Mouse (Mus musculus) midbrain, embryonic 11.5 days (tissue): Measurements from ENCODE around the gene Prkar1b. TPM values are rescaled to one million over a fixed set of nuclear protein-coding genes. Genes with fewer than 3 reads are reported as not detected.

Source experiments
- ATAC-seq: fragments of 200-750 bp; cut with Nextera tagmentation; 2 replicates; pipeline ENCODE4 v1.8.0; 2017; ENCODE audit warnings: moderate TSS enrichment, moderate library complexity; ENCODE audit not compliant: low FRiP score
- DNase-seq: peaks from one replicate; pipeline ENCODE4 v3.0.0; 2015; ENCODE audit warnings: low spot score; ENCODE audit errors: missing footprints
- H3K27ac ChIP-seq: fragments of 300-500 bp; sonication (generic); 2 replicates; pipeline ENCODE4 v1.5.1; 2014; ENCODE audit warnings: low read depth, low read length
- H3K27me3 ChIP-seq: fragments of 300-500 bp; sonication (generic); 2 replicates; pipeline ENCODE4 v1.6.1; 2014; ENCODE audit warnings: mild to moderate bottlenecking, low read length, moderate library complexity, mixed read lengths; ENCODE audit not compliant: control insufficient read depth, insufficient read depth
- H3K36me3 ChIP-seq: fragments of 300-500 bp; sonication (generic); 2 replicates; pipeline ENCODE4 v1.6.1; 2014; ENCODE audit warnings: mild to moderate bottlenecking, low read length, moderate library complexity, mixed read lengths; ENCODE audit not compliant: control insufficient read depth, insufficient read depth
- H3K4me1 ChIP-seq: fragments of 300-500 bp; sonication (generic); 2 replicates; pipeline ENCODE4 v1.6.1; 2014; ENCODE audit warnings: low read length; ENCODE audit not compliant: control insufficient read depth, insufficient read depth
- H3K4me2 ChIP-seq: fragments of 300-500 bp; sonication (generic); 2 replicates; pipeline ENCODE4 v1.6.1; 2014; ENCODE audit warnings: mild to moderate bottlenecking, moderate library complexity
- H3K4me3 ChIP-seq: fragments of 300-500 bp; sonication (generic); 2 replicates; pipeline ENCODE4 v1.5.1; 2014; ENCODE audit warnings: low read depth, low read length
- H3K9ac ChIP-seq: fragments of 300-500 bp; sonication (generic); 2 replicates; pipeline ENCODE4 v1.6.1; 2014; ENCODE audit warnings: low read length
- H3K9me3 ChIP-seq: fragments of 300-500 bp; sonication (generic); 2 replicates; pipeline ENCODE4 v1.6.1; 2016; ENCODE audit warnings: low read length; ENCODE audit not compliant: control insufficient read depth
- WGBS: fragments of 180-500 bp; shearing (Covaris S2); extraction: QIAGEN DNeasy Blood & Tissue Kit; methylation state at CpG from one replicate; pipeline ENCODE4 v1.1.7; 2014; 5-methylcytosine and 5-hydroxymethylcytosine counted together
- polyA plus RNA-seq: library from polyadenylated mRNA; unstranded; fragments of >200 nt; fragmentation: Nextera tagmentation; extraction: Ambion mirVana; gene quantifications from 2 replicates; pipeline ENCODE4 v1.2.1, GENCODE M21; 2014

Gene Prkar1b
- polyA plus RNA-seq, 1 experiment from 2014 or later = 20.2 TPM

GRCm38 (mm10) chr5:139138926-139139472 is 10.8 kb downstream of the Prkar1b start:
- H3K27me3 ChIP-seq = no peaks in the 10 kb centered on the region
- no peaks in the 10 kb centered on the region for H3K4me1 ChIP-seq
- H3K9me3 ChIP-seq = no peaks in the 10 kb centered on the region
- no peak overlapping the region for H3K4me2 ChIP-seq
- no peak overlapping the region for H3K9ac ChIP-seq
- no peaks in the 10 kb centered on the region for H3K36me3 ChIP-seq
- WGBS = 89% methylated on average over 8 of the region's 8 CpGs
- no peak overlapping the region for H3K4me3 ChIP-seq
- DNase-seq = no peak
- no peak for ATAC-seq
- no peak overlapping the region for H3K27ac ChIP-seq

- ATAC-seq = no peak
Observed at GRCm38 (mm10) chr5:139138261-139138925, 11.4 kb downstream of the Prkar1b start.

GRCm38 (mm10) chr5:139137176-139137575 is 12.6 kb downstream of the Prkar1b start:
- no peaks in the 10 kb centered on the region for H3K4me1 ChIP-seq
- no peak for ATAC-seq
- no peaks in the 10 kb centered on the region for H3K9me3 ChIP-seq
- no peak overlapping the region for H3K27ac ChIP-seq
- H3K36me3 ChIP-seq = no peaks in the 10 kb centered on the region
- no peak for DNase-seq
- no peak overlapping the region for H3K4me3 ChIP-seq
- no peak overlapping the region for H3K9ac ChIP-seq
- no peaks in the 10 kb centered on the region for H3K27me3 ChIP-seq
- H3K4me2 ChIP-seq = no peak overlapping the region
- 86% methylated on average over 6 of the region's 6 CpGs for WGBS

More at GRCm38 (mm10) chr5:139138261-139138925, 11.4 kb downstream of the Prkar1b start:
- H3K4me3 ChIP-seq = no peak overlapping the region
- DNase-seq = no peak
- H3K36me3 ChIP-seq = no peaks in the 10 kb centered on the region
- no peak overlapping the region for H3K4me2 ChIP-seq
- H3K4me1 ChIP-seq = no peaks in the 10 kb centered on the region
- no peak overlapping the region for H3K27ac ChIP-seq
- no peak overlapping the region for H3K9ac ChIP-seq
- 80% methylated on average over 12 of the region's 12 CpGs for WGBS
- H3K27me3 ChIP-seq = no peaks in the 10 kb centered on the region
- no peaks in the 10 kb centered on the region for H3K9me3 ChIP-seq

GRCm38 (mm10) chr5:139136341-139136740 is 13.5 kb downstream of the Prkar1b start:
- no peaks in the 10 kb centered on the region for H3K27me3 ChIP-seq
- no peak overlapping the region for H3K4me3 ChIP-seq
- 68% methylated on average over 1 of the region's 1 CpGs for WGBS
- no peak overlapping the region for H3K4me2 ChIP-seq
- DNase-seq = no peak
- no peak overlapping the region for H3K27ac ChIP-seq
- H3K4me1 ChIP-seq = no peaks in the 10 kb centered on the region
- no peaks in the 10 kb centered on the region for H3K36me3 ChIP-seq
- ATAC-seq = no peak
- no peaks in the 10 kb centered on the region for H3K9me3 ChIP-seq
- no peak overlapping the region for H3K9ac ChIP-seq

GRCm38 (mm10) chr5:139134501-139134900 is 15.3 kb downstream of the Prkar1b start:
- H3K27ac ChIP-seq = no peak overlapping the region
- no peaks in the 10 kb centered on the region for H3K36me3 ChIP-seq
- DNase-seq = no peak
- no peaks in the 10 kb centered on the region for H3K9me3 ChIP-seq
- WGBS = 83% methylated on average over 8 of the region's 8 CpGs
- peaks cover 4% of the 10 kb centered on the region; the same call in 1 of the 2 replicates for H3K27me3 ChIP-seq
- no peak overlapping the region for H3K4me2 ChIP-seq
- no peak for ATAC-seq
- no peak overlapping the region for H3K9ac ChIP-seq
- H3K4me3 ChIP-seq = no peak overlapping the region
- no peaks in the 10 kb centered on the region for H3K4me1 ChIP-seq

- peaks cover 4% of the 10 kb centered on the region; the same call in 1 of the 2 replicates for H3K27me3 ChIP-seq
- H3K36me3 ChIP-seq = no peaks in the 10 kb centered on the region
- no peak overlapping the region for H3K27ac ChIP-seq
- DNase-seq (no peak), ATAC-seq (no peak)
- H3K4me2 ChIP-seq = no peak overlapping the region
- WGBS = 70% methylated on average over 5 of the region's 5 CpGs
- no peaks in the 10 kb centered on the region for H3K4me1 ChIP-seq
- no peaks in the 10 kb centered on the region for H3K9me3 ChIP-seq
- H3K4me3 ChIP-seq = no peak overlapping the region
- no peak overlapping the region for H3K9ac ChIP-seq
Observed at GRCm38 (mm10) chr5:139130351-139130750, 19.4 kb downstream of the Prkar1b start.

- WGBS = 4% methylated on average over 48 of the region's 55 CpGs
- Histone ChIP-seq H3K27me3 (peaks cover 4% of the 10 kb centered on the region; the same call in 1 of the 2 replicates), H3K4me1 (no peaks in the 10 kb centered on the region), H3K9ac (peak overlapping the region; percentile 68), H3K27ac (no peak overlapping the region), H3K9me3 (no peaks in the 10 kb centered on the region), H3K4me3 (peak overlapping the region; percentile 55), H3K4me2 (peak overlapping the region; percentile 89), H3K36me3 (no peaks in the 10 kb centered on the region)
- DNase-seq (peak; percentile 91), ATAC-seq (peak; percentile 87)
Observed at GRCm38 (mm10) chr5:139129572-139130151, 20.1 kb downstream of the Prkar1b start.

GRCm38 (mm10) chr5:139129078-139129477 is 20.7 kb downstream of the Prkar1b start:
- no peaks in the 10 kb centered on the region for H3K36me3 ChIP-seq

GRCm38 (mm10) chr5:139128476-139129065 is 21.2 kb downstream of the Prkar1b start:
- WGBS = 49% methylated on average over 12 of the region's 12 CpGs

More at GRCm38 (mm10) chr5:139129078-139129477, 20.7 kb downstream of the Prkar1b start:
- no peaks in the 10 kb centered on the region for H3K4me1 ChIP-seq
- H3K4me3 ChIP-seq = peak overlapping the region; percentile 55
- peak overlapping the region; percentile 89 for H3K4me2 ChIP-seq
- H3K27me3 ChIP-seq = peaks cover 4% of the 10 kb centered on the region; the same call in 1 of the 2 replicates
- DNase-seq (peak; percentile 90), ATAC-seq (peak; percentile 77)
- H3K9me3 ChIP-seq = no peaks in the 10 kb centered on the region
- H3K27ac ChIP-seq = no peak overlapping the region
- peak overlapping the region; percentile 68 for H3K9ac ChIP-seq
- WGBS = 6% methylated on average over 10 of the region's 12 CpGs

More at GRCm38 (mm10) chr5:139128476-139129065, 21.2 kb downstream of the Prkar1b start:
- Histone ChIP-seq H3K4me2 (peak overlapping the region; percentile 89), H3K4me3 (peak overlapping the region; percentile 55; the same call in 1 of the 2 replicates), H3K36me3 (no peaks in the 10 kb centered on the region), H3K27ac (no peak overlapping the region), H3K9me3 (no peaks in the 10 kb centered on the region), H3K4me1 (no peaks in the 10 kb centered on the region), H3K27me3 (peaks cover 4% of the 10 kb centered on the region; the same call in 1 of the 2 replicates), H3K9ac (peak overlapping the region; percentile 68; the same call in 1 of the 2 replicates)
- ATAC-seq = no peak
- DNase-seq = no peak
